Mouse (Mus musculus) MEL (cell line): ENCODE results near the gene Ccdc9b. TPM values are rescaled to one million over a fixed set of nuclear protein-coding genes. Genes with fewer than 3 reads are reported as not detected.

ENCODE experiments used
- DNase-seq: peaks from one replicate; pipeline ENCODE4 v3.0.0; 2011; ENCODE audit warnings: low read depth, low spot score
- H3K27ac ChIP-seq: 2 replicates; pipeline ENCODE4 v1.5.1; 2012; ENCODE audit warnings: low read depth, mild to moderate bottlenecking, control low read depth, low read length, moderate library complexity; ENCODE audit not compliant: control insufficient read depth
- H3K27me3 ChIP-seq, 2 experiments: fragments of 150-350 bp in 1 of 2; sonication (generic) in 1 of 2; 2 replicates each; pipeline ENCODE4 v1.6.1; 2012; ENCODE audit warnings: low read length in 2 of 2, mild to moderate bottlenecking in 2 of 2, improper control_type of control experiment in 1 of 2, moderate library complexity in 1 of 2; ENCODE audit not compliant: insufficient read depth in 2 of 2, control insufficient read depth in 1 of 2
- H3K36me3 ChIP-seq, 2 experiments: 2 replicates each; pipeline ENCODE4 v1.6.1; 2012 to 2014; ENCODE audit warnings: low read length in 2 of 2, improper control_type of control experiment in 1 of 2, inconsistent platforms in 1 of 2, mild to moderate bottlenecking in 1 of 2; ENCODE audit not compliant: insufficient read depth in 2 of 2, control insufficient read depth in 1 of 2
- H3K4me1 ChIP-seq, 2 experiments: fragments of 150-350 bp in 1 of 2; sonication (generic) in 1 of 2; 2 replicates each; pipeline ENCODE4 v1.6.1; 2012; ENCODE audit warnings: low read length in 2 of 2, improper control_type of control experiment in 1 of 2, mild to moderate bottlenecking in 1 of 2; ENCODE audit not compliant: insufficient read depth in 2 of 2, control insufficient read depth in 1 of 2
- H3K4me3 ChIP-seq, 2 experiments: fragments of 150-350 bp in 1 of 2; sonication (generic) in 1 of 2; 2 replicates each; pipeline ENCODE4 v1.5.1; 2012; ENCODE audit warnings: low read depth in 2 of 2, low read length in 2 of 2, mild to moderate bottlenecking in 2 of 2, moderate library complexity in 2 of 2, control low read depth in 1 of 2, improper control_type of control experiment in 1 of 2; ENCODE audit not compliant: control insufficient read depth in 1 of 2, insufficient read depth in 1 of 2
- H3K79me2 ChIP-seq: 2 replicates; pipeline ENCODE4 v1.6.1; 2012; ENCODE audit warnings: mild to moderate bottlenecking, low read length, moderate library complexity; ENCODE audit not compliant: control insufficient read depth, poor library complexity, insufficient read depth
- H3K9ac ChIP-seq: 2 replicates; pipeline ENCODE4 v1.6.1; 2012; ENCODE audit warnings: low read depth, mild to moderate bottlenecking, control low read depth, low read length, moderate library complexity; ENCODE audit not compliant: control insufficient read depth, poor library complexity, severe bottlenecking
- H3K9me3 ChIP-seq: fragments of 150-350 bp; sonication (generic); replicated peaks from 2 replicates; pipeline ENCODE4 v1.6.1; 2012; ENCODE audit warnings: mild to moderate bottlenecking, low read length, improper control_type of control experiment, moderate library complexity; ENCODE audit not compliant: insufficient read depth
- CHD1 ChIP-seq: IDR thresholded peaks from 2 replicates; pipeline ENCODE4 v1.6.1; 2012; ENCODE audit warnings: low read depth, mild to moderate bottlenecking, inconsistent platforms, low read length, improper control_type of control experiment
- EP300 ChIP-seq, 2 experiments: IDR thresholded peaks; 2 replicates each; pipeline ENCODE4 v1.6.1; 2011; ENCODE audit warnings: improper control_type of control experiment in 2 of 2, low read length in 2 of 2, low read depth in 1 of 2, mild to moderate bottlenecking in 1 of 2
- ETS1 ChIP-seq: IDR thresholded peaks from 2 replicates; pipeline ENCODE4 v1.6.1; 2012; ENCODE audit warnings: low read depth, mild to moderate bottlenecking, inconsistent platforms, low read length, improper control_type of control experiment, moderate library complexity
- GABPA ChIP-seq: IDR thresholded peaks from 2 replicates; pipeline ENCODE4 v1.6.1; 2012; ENCODE audit warnings: low read depth, mild to moderate bottlenecking, inconsistent platforms, low read length, improper control_type of control experiment, moderate library complexity
- GATA1 ChIP-seq: IDR thresholded peaks from 2 replicates; pipeline ENCODE4 v1.6.1; 2011; ENCODE audit warnings: low read depth, low read length, improper control_type of control experiment
- JUND ChIP-seq: IDR thresholded peaks from 2 replicates; pipeline ENCODE4 v1.6.1; 2011; ENCODE audit warnings: low read depth, mild to moderate bottlenecking, improper control_type of control experiment, low read length
- MAZ ChIP-seq: IDR thresholded peaks from 2 replicates; pipeline ENCODE4 v1.6.1; 2012; ENCODE audit warnings: low read depth, mild to moderate bottlenecking, inconsistent platforms, low read length, improper control_type of control experiment
- MXI1 ChIP-seq: IDR thresholded peaks from 2 replicates; pipeline ENCODE4 v1.6.1; 2011; ENCODE audit warnings: mild to moderate bottlenecking, low read depth, low read length, improper control_type of control experiment
- MYB ChIP-seq: IDR thresholded peaks from 2 replicates; pipeline ENCODE4 v1.6.1; 2011; ENCODE audit warnings: mild to moderate bottlenecking, low read depth, low read length, improper control_type of control experiment
- NRF1 ChIP-seq: IDR thresholded peaks from 2 replicates; pipeline ENCODE4 v1.6.1; 2014; ENCODE audit warnings: low read depth, mild to moderate bottlenecking, inconsistent platforms, low read length, improper control_type of control experiment, moderate library complexity; ENCODE audit not compliant: poor library complexity, insufficient read depth, severe bottlenecking
- POLR2A ChIP-seq, 2 experiments: IDR thresholded peaks; 2 replicates each; pipeline ENCODE4 v1.6.1; 2011 to 2012; ENCODE audit warnings: low read length in 2 of 2, mild to moderate bottlenecking in 2 of 2, control low read depth in 1 of 2, improper control_type of control experiment in 1 of 2, low read depth in 1 of 2, moderate library complexity in 1 of 2; ENCODE audit not compliant: control insufficient read depth in 1 of 2, insufficient read depth in 1 of 2, poor library complexity in 1 of 2
- POLR2AphosphoS2 ChIP-seq: IDR thresholded peaks from 2 replicates; pipeline ENCODE4 v1.6.1; 2011; ENCODE audit warnings: low read length, improper control_type of control experiment
- POLR2AphosphoS5 ChIP-seq: IDR thresholded peaks from 2 replicates; pipeline ENCODE4 v1.6.1; 2012; ENCODE audit warnings: low read depth, borderline replicate concordance, mild to moderate bottlenecking, inconsistent platforms, low read length, moderate library complexity, mixed read lengths
- RAD21 ChIP-seq: IDR thresholded peaks from 2 replicates; pipeline ENCODE4 v1.6.1; 2011; ENCODE audit warnings: mild to moderate bottlenecking, low read depth, low read length, improper control_type of control experiment
- RCOR1 ChIP-seq: IDR thresholded peaks from 2 replicates; pipeline ENCODE4 v1.6.1; 2012; ENCODE audit warnings: low read depth, mild to moderate bottlenecking, inconsistent platforms, low read length, improper control_type of control experiment
- SIN3A ChIP-seq: IDR thresholded peaks from 2 replicates; pipeline ENCODE4 v1.6.1; 2012; ENCODE audit warnings: low read length, improper control_type of control experiment, inconsistent platforms
- SMC3 ChIP-seq: IDR thresholded peaks from 2 replicates; pipeline ENCODE4 v1.6.1; 2011; ENCODE audit warnings: low read depth, low read length, improper control_type of control experiment
- TAL1 ChIP-seq: IDR thresholded peaks from 2 replicates; pipeline ENCODE4 v1.6.1; 2012; ENCODE audit warnings: mild to moderate bottlenecking, inconsistent platforms, low read length, moderate library complexity, mixed read lengths
- TCF12 ChIP-seq: IDR thresholded peaks from 2 replicates; pipeline ENCODE4 v1.6.1; 2014; ENCODE audit warnings: low read depth, mild to moderate bottlenecking, inconsistent platforms, low read length, improper control_type of control experiment, moderate library complexity
- UBTF ChIP-seq: IDR thresholded peaks from 2 replicates; pipeline ENCODE4 v1.6.1; 2012; ENCODE audit warnings: low read depth, mild to moderate bottlenecking, inconsistent platforms, low read length, improper control_type of control experiment, moderate library complexity, borderline replicate concordance; ENCODE audit not compliant: insufficient read depth
- USF2 ChIP-seq, 2 experiments: IDR thresholded peaks; 2 replicates each; pipeline ENCODE4 v1.6.1; 2011 to 2012; ENCODE audit warnings: improper control_type of control experiment in 2 of 2, low read length in 2 of 2, borderline replicate concordance in 1 of 2, inconsistent platforms in 1 of 2, low read depth in 1 of 2, mild to moderate bottlenecking in 1 of 2; ENCODE audit not compliant: insufficient read depth in 1 of 2
- ZC3H11A ChIP-seq: IDR thresholded peaks from 2 replicates; pipeline ENCODE4 v1.6.1; 2012; ENCODE audit warnings: low read depth, mild to moderate bottlenecking, inconsistent platforms, low read length, improper control_type of control experiment
- ZNF384 ChIP-seq: IDR thresholded peaks from 2 replicates; pipeline ENCODE4 v1.6.1; 2012; ENCODE audit warnings: low read depth, mild to moderate bottlenecking, inconsistent platforms, low read length, improper control_type of control experiment
- polyA plus RNA-seq, 2 experiments: library from polyadenylated mRNA; stranded (reverse) in 1 of 2; unstranded in 1 of 2; fragments of >175 nt in 1 of 2; fragments of >200 nt in 1 of 2; gene quantifications; 2 replicates each; pipeline versions ENCODE4 v1.2.1 to v1.2.4; 2012; ENCODE audit warnings: low replicate concordance in 2 of 2, low read depth in 1 of 2; ENCODE audit not compliant: insufficient read length in 2 of 2, insufficient read depth in 1 of 2, missing spikeins in 1 of 2
- total RNA-seq: library from RNA; depleted of rRNA; stranded (reverse); fragments of 300-350 nt; gene quantifications from 2 replicates; pipeline ENCODE4 v1.2.3, GENCODE M21; 2012

Ccdc9b gene
- total and polyA plus RNA-seq, 3 experiments: 1.7 to 2.4 TPM; not detected in 1

DNA sequence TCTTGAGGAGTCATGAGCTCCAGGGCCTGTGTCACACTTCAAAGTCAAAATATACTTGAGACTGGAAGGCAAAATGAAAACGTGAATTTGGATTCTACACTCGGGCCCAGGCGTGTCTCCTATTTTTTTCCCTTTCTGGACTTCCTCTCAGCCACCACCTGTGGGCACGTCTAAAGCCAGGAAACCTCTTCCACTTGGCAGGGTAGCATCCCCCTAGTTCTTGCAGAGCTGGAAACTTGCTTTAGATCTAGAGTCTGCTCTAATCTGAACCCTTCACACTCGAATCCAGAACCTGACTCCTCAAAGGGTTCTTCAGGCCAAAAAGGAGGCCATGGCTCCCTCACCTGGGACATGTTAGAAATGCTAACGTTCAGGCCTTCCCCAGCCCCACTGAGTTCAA is 7.1 kb downstream of the Ccdc9b start:
- Histone ChIP-seq H3K4me1 (peaks cover 4 to 13% of the 10 kb centered on the region in 2 experiments; a peak in 3 of 4 replicates), H3K36me3 (peaks cover 0 to 19% of the 10 kb centered on the region in 2 experiments; a peak in 2 of 4 replicates), H3K9me3 (no peaks in the 10 kb centered on the region), H3K27me3 (no peaks in the 10 kb centered on the region), H3K4me3 (no peak overlapping the region), H3K9ac (no peak overlapping the region), H3K27ac (no peak overlapping the region), H3K79me2 (no peaks in the 10 kb centered on the region)
- TF ChIP-seq SMC3 (peak; percentile 24; the same call in 1 of the 2 replicates), JUND (no peak), NRF1 (no peak), UBTF (no peak)
- no peak for DNase-seq

- Histone ChIP-seq H3K79me2 (no peaks in the 10 kb centered on the region), H3K27ac (no peak overlapping the region), H3K36me3 (peaks cover 0 to 19% of the 10 kb centered on the region in 2 experiments; a peak in 2 of 4 replicates), H3K4me1 (peaks cover 4 to 13% of the 10 kb centered on the region in 2 experiments; a peak in 3 of 4 replicates), H3K4me3 (no peak overlapping the region), H3K27me3 (no peaks in the 10 kb centered on the region), H3K9me3 (no peaks in the 10 kb centered on the region), H3K9ac (no peak overlapping the region)
- TF ChIP-seq POLR2AphosphoS2: no peak
- TF ChIP-seq SMC3: no peak
- TF ChIP-seq MYB: no peak
- no peak for TF ChIP-seq ZC3H11A
- TF ChIP-seq POLR2AphosphoS5: no peak
- no peak for TF ChIP-seq RAD21
- no peak for TF ChIP-seq CHD1
- TF ChIP-seq USF2 (IDR thresholded peaks at IDR 0.05; ENCODE audit: borderline replicate concordance in 1 of 2, insufficient read depth in 1 of 2, low read depth in 1 of 2, low read length in 2 of 2): no peak
- no peak for TF ChIP-seq ZNF384
- TF ChIP-seq TAL1: no peak
- DNase-seq: no peak
Measured at GRCm38 (mm10) chr2:118754143-118754542, 8.3 kb downstream of the Ccdc9b start.

GRCm38 (mm10) chr2:118752792-118753108 is 9.7 kb downstream of the Ccdc9b start:
- Histone ChIP-seq H3K36me3 (peaks cover 3 to 25% of the 10 kb centered on the region in 2 experiments; a peak in 3 of 4 replicates), H3K4me3 (no peak overlapping the region), H3K27ac (peak overlapping the region; percentile 82), H3K9ac (peak overlapping the region; percentile 27), H3K9me3 (no peaks in the 10 kb centered on the region)
- peak; percentile 52 for DNase-seq
- peak; percentile 36; the same call in 1 of the 2 replicates for TF ChIP-seq TCF12
- peak; percentile 23; the same call in 1 of the 2 replicates for TF ChIP-seq MXI1
- peak; percentile 39; the same call in 1 of the 2 replicates for TF ChIP-seq SIN3A
- peak; percentile 57 for TF ChIP-seq ETS1
- TF ChIP-seq RCOR1: peak; percentile 42; the same call in 1 of the 2 replicates
- no peak for TF ChIP-seq NRF1
- 0 out of 4 replicates have a peak, but pooled peaks of 1 of the 2 experiments have one; percentile 21 for TF ChIP-seq POLR2A (IDR thresholded peaks at IDR 0.05; ENCODE audit: control insufficient read depth in 1 of 2, insufficient read depth in 1 of 2, low read depth in 1 of 2, low read length in 2 of 2, poor library complexity in 1 of 2)
- TF ChIP-seq GABPA: no peak
- peak; percentile 46 to 64; a peak in 3 of 4 replicates for TF ChIP-seq EP300 (IDR thresholded peaks at IDR 0.05; ENCODE audit: low read depth in 1 of 2, low read length in 2 of 2)
- TF ChIP-seq GATA1: peak; percentile 58
- no peak for TF ChIP-seq MAZ
- no peak for TF ChIP-seq UBTF
- TF ChIP-seq, all 39 proteins: peak for 8
- H3K79me2 ChIP-seq: peaks cover 4% of the 10 kb centered on the region
- H3K4me1 ChIP-seq: peaks cover 4 to 14% of the 10 kb centered on the region in 2 experiments; a peak in 3 of 4 replicates
- no peaks in the 10 kb centered on the region for H3K27me3 ChIP-seq
